Mouse (Mus musculus): Measurements from ENCODE around the gene Flrt1. TPM values are rescaled to one million over a fixed set of nuclear protein-coding genes. Genes with fewer than 3 reads are reported as not detected.
A peak's percentile ranks its signal among the peaks of the same experiment; 100 is the strongest.

Flrt1 gene
- polyA plus RNA-seq, 2 experiments = 2.2 to 8.5 TPM

DNA sequence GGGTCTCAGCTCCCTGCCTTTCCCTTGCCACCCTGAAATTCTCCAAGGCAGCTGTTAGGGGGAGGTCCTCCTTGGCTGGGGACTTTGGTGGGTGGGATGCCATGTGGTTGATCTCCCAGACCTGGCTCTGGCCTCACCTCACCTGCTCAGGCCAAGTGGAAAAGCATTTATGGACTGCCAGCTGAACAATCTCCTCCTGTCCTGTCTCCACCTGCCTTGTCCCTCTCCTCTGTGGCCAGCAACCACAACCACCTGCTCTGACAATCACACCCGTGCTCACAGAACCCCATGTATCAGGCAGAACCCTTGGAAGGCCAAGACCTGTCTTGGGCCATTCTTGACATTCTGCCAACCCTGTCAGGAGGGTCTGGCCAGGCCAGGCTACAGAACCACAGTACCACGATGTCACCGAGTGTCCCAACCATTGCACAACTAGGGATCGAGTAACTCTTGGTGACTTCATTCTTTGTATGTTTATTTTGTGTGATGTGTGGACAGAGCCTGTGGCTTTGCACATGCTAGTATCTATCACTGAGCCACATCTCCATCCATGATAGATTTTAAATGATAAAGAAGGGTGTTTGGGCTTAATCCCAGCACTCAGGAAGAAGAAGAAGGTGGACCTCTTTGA lies 20.1 kb upstream of the Flrt1 start:
- H3K27me3 ChIP-seq (ENCODE audit: control insufficient read depth, insufficient read depth, low read length) = no peaks in the 10 kb centered on the region
- ATAC-seq (ENCODE audit: low FRiP score, low read depth) (no peak), DNase-seq (ENCODE audit: low spot score) (no peak)
- no peak overlapping the region for H3K27ac ChIP-seq (replicated peaks; ENCODE audit: low read depth, low read length)
- no peaks in the 10 kb centered on the region for H3K9me3 ChIP-seq (ENCODE audit: control insufficient read depth, low read length)
- no peak for TF ChIP-seq POLR2A (IDR thresholded peaks at IDR 0.05; ENCODE audit: borderline replicate concordance, extremely low read depth, insufficient read depth, insufficient read length)
- H3K4me2 ChIP-seq (replicated peaks; ENCODE audit: low read depth, low read length, severe bottlenecking) = no peak overlapping the region
- no peak overlapping the region for H3K4me3 ChIP-seq (replicated peaks; ENCODE audit: low read length)
- H3K9ac ChIP-seq (ENCODE audit: low read depth, low read length, severe bottlenecking) = no peak overlapping the region
- H3K36me3 ChIP-seq (ENCODE audit: control insufficient read depth, insufficient read depth, low read length) = no peaks in the 10 kb centered on the region
- H3K4me1 ChIP-seq (ENCODE audit: control insufficient read depth, insufficient read depth, low read length) = peaks cover 14% of the 10 kb centered on the region; the same call in 1 of the 2 replicates
- 81% methylated on average over 4 of the region's 4 CpGs for WGBS

DNA sequence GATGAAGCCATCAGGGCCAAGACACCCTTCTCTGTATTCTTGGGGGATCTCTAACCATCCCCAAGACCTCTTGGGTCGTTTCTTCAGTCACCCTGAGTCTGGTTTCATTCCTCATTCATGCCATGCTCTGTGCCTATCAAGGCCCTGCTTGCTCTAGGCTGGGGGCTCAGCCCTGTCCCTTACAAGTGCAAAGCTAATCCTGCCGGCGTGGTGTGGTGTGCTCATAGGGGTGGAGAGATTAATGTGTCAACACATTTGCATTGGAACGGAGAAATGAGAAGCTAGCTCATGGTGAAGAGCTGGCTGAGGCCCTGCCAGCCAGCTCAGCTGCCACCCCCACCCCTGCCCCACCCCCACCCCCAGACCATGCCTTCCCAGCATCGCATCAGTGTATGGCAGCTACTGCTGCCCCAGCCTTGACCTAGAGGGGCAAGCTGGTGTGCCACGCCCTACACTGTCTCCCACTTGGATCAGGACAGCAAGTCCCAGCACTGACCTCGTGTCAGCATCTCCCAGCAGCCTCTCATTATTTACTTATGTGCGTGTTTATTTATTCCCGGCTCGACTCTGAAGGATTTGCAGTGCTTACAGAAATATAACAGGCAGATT lies 17.3 kb upstream of the Flrt1 start:
- ATAC-seq (ENCODE audit: low FRiP score, low read depth) (no peak), DNase-seq (ENCODE audit: low spot score) (no peak)
- H3K27me3 ChIP-seq (ENCODE audit: control insufficient read depth, insufficient read depth, low read length) = no peaks in the 10 kb centered on the region
- H3K9ac ChIP-seq (ENCODE audit: low read depth, low read length, severe bottlenecking) = 0 out of 2 replicates have a peak overlapping the region, but pooled peaks have one; percentile 25
- TF ChIP-seq POLR2A (IDR thresholded peaks at IDR 0.05; ENCODE audit: borderline replicate concordance, extremely low read depth, insufficient read depth, insufficient read length) = no peak
- H3K9me3 ChIP-seq (ENCODE audit: control insufficient read depth, low read length) = no peaks in the 10 kb centered on the region
- no peak overlapping the region for H3K27ac ChIP-seq (replicated peaks; ENCODE audit: low read depth, low read length)
- H3K36me3 ChIP-seq (ENCODE audit: control insufficient read depth, insufficient read depth, low read length) = no peaks in the 10 kb centered on the region
- 39% methylated on average over 10 of the region's 10 CpGs for WGBS
- no peak overlapping the region for H3K4me3 ChIP-seq (replicated peaks; ENCODE audit: low read length)
- no peak overlapping the region for H3K4me2 ChIP-seq (replicated peaks; ENCODE audit: low read depth, low read length, severe bottlenecking)
- H3K4me1 ChIP-seq (ENCODE audit: control insufficient read depth, insufficient read depth, low read length) = peaks cover 8% of the 10 kb centered on the region; the same call in 1 of the 2 replicates

DNA sequence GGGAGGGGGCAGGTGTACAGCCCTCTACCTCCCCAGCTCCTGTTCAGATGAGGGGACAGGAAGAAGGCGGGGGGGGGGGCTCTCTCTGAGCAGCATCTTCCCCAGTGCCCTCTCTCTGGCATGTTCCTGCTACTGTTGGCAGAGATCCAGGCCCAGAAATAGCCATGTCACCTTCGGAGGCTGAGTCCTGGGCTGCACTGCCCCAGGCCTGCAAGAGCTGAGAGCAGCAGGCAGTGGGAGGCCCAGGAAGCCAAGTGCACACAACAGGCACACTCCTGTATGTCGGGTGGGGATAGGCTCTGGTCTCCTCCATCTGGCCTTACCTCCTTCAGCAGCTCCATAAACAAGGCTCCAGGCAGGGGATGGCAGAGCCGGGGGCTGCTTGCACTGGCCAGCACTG lies 16.7 kb upstream of the Flrt1 start:
- TF ChIP-seq POLR2A (IDR thresholded peaks at IDR 0.05; ENCODE audit: borderline replicate concordance, extremely low read depth, insufficient read depth, insufficient read length) = no peak
- H3K9me3 ChIP-seq (ENCODE audit: control insufficient read depth, low read length) = no peaks in the 10 kb centered on the region
- no peak for DNase-seq (ENCODE audit: low spot score)
- peaks cover 8% of the 10 kb centered on the region; the same call in 1 of the 2 replicates for H3K4me1 ChIP-seq (ENCODE audit: control insufficient read depth, insufficient read depth, low read length)
- 36% methylated on average over 4 of the region's 4 CpGs for WGBS
- no peak overlapping the region for H3K9ac ChIP-seq (ENCODE audit: low read depth, low read length, severe bottlenecking)
- no peak overlapping the region for H3K4me3 ChIP-seq (replicated peaks; ENCODE audit: low read length)
- no peaks in the 10 kb centered on the region for H3K27me3 ChIP-seq (ENCODE audit: control insufficient read depth, insufficient read depth, low read length)
- no peak overlapping the region for H3K4me2 ChIP-seq (replicated peaks; ENCODE audit: low read depth, low read length, severe bottlenecking)
- no peak overlapping the region for H3K27ac ChIP-seq (replicated peaks; ENCODE audit: low read depth, low read length)
- no peaks in the 10 kb centered on the region for H3K36me3 ChIP-seq (ENCODE audit: control insufficient read depth, insufficient read depth, low read length)
- ATAC-seq (ENCODE audit: low FRiP score, low read depth) = no peak

DNA sequence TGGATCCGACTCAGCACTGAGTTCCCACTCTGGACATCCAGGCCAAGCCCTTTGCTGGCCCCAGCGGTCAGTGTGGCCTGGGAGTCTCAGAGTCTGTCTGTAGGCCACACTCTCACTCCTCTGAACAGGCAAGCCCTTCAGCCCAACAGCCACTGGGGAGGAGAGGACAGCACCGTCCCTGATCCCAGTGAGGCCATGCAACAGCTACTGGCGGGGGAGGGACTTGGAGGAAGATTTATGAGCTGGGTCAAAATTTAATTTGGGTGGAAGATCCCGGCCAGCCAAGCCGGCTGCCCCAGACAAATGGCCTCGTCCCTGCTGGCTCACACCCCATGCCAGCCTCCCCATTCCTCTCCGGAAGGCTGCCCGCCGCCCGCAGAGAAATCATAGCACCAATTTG lies 15.7 kb upstream of the Flrt1 start:
- H3K27ac ChIP-seq (replicated peaks; ENCODE audit: low read depth, low read length) = no peak overlapping the region
- no peak for DNase-seq (ENCODE audit: low spot score)
- H3K4me3 ChIP-seq (replicated peaks; ENCODE audit: low read length) = no peak overlapping the region
- H3K4me1 ChIP-seq (ENCODE audit: control insufficient read depth, insufficient read depth, low read length) = peaks cover 17% of the 10 kb centered on the region
- H3K27me3 ChIP-seq (ENCODE audit: control insufficient read depth, insufficient read depth, low read length) = 0 out of 2 replicates have a peak, but pooled peaks cover under 1% of the 10 kb centered on the region
- no peaks in the 10 kb centered on the region for H3K36me3 ChIP-seq (ENCODE audit: control insufficient read depth, insufficient read depth, low read length)
- WGBS = 32% methylated on average over 11 of the region's 11 CpGs
- H3K4me2 ChIP-seq (replicated peaks; ENCODE audit: low read depth, low read length, severe bottlenecking) = no peak overlapping the region
- no peak for TF ChIP-seq POLR2A (IDR thresholded peaks at IDR 0.05; ENCODE audit: borderline replicate concordance, extremely low read depth, insufficient read depth, insufficient read length)
- no peaks in the 10 kb centered on the region for H3K9me3 ChIP-seq (ENCODE audit: control insufficient read depth, low read length)
- ATAC-seq (ENCODE audit: low FRiP score, low read depth) = no peak
- H3K9ac ChIP-seq (ENCODE audit: low read depth, low read length, severe bottlenecking) = no peak overlapping the region

DNA sequence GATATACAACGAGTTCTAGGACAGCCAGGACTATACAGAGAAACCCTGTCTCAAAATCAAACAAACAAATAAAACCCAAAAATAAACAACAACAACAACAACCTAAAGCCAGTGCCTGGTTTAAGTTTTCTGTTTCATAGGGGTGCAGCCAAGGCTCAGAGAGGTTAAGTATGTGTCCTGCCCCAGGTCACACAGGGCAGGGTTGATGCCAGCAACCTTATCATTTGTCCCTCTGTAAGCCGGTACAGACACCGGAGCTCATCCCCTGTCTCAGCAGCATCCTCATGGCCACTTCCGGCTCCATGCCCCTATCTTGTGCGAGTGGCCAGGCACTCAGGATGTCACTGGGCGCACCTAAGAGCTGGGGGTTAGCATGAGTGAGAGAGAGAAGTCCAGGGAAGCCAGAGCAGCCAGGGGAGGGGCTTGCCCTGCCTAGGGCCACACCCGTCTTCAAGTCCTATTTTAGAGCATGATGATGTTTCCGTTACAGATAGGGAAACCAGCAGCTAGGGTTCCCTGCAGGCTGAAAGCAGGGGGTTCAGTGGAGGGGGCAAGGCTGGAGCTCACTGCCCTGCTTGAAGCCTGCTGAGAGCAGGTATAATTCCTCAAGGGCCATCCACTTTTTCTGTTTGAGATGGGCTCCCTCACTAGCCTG lies 12.3 kb upstream of the Flrt1 start:
- ATAC-seq (ENCODE audit: low FRiP score, low read depth) (no peak), DNase-seq (ENCODE audit: low spot score) (no peak)
- Histone ChIP-seq H3K9me3 (ENCODE audit: control insufficient read depth, low read length) (no peaks in the 10 kb centered on the region), H3K4me1 (ENCODE audit: control insufficient read depth, insufficient read depth, low read length) (peaks cover 33% of the 10 kb centered on the region), H3K4me3 (replicated peaks; ENCODE audit: low read length) (no peak overlapping the region), H3K4me2 (replicated peaks; ENCODE audit: low read depth, low read length, severe bottlenecking) (no peak overlapping the region), H3K27ac (replicated peaks; ENCODE audit: low read depth, low read length) (no peak overlapping the region), H3K27me3 (ENCODE audit: control insufficient read depth, insufficient read depth, low read length) (0 out of 2 replicates have a peak, but pooled peaks cover 4% of the 10 kb centered on the region), H3K9ac (ENCODE audit: low read depth, low read length, severe bottlenecking) (no peak overlapping the region), H3K36me3 (ENCODE audit: control insufficient read depth, insufficient read depth, low read length) (no peaks in the 10 kb centered on the region)
- no peak for TF ChIP-seq POLR2A (IDR thresholded peaks at IDR 0.05; ENCODE audit: borderline replicate concordance, extremely low read depth, insufficient read depth, insufficient read length)
- WGBS = 76% methylated on average over 8 of the region's 8 CpGs

Measured in limb, embryonic 14.5 days (tissue).